In the genomic region with DNA sequence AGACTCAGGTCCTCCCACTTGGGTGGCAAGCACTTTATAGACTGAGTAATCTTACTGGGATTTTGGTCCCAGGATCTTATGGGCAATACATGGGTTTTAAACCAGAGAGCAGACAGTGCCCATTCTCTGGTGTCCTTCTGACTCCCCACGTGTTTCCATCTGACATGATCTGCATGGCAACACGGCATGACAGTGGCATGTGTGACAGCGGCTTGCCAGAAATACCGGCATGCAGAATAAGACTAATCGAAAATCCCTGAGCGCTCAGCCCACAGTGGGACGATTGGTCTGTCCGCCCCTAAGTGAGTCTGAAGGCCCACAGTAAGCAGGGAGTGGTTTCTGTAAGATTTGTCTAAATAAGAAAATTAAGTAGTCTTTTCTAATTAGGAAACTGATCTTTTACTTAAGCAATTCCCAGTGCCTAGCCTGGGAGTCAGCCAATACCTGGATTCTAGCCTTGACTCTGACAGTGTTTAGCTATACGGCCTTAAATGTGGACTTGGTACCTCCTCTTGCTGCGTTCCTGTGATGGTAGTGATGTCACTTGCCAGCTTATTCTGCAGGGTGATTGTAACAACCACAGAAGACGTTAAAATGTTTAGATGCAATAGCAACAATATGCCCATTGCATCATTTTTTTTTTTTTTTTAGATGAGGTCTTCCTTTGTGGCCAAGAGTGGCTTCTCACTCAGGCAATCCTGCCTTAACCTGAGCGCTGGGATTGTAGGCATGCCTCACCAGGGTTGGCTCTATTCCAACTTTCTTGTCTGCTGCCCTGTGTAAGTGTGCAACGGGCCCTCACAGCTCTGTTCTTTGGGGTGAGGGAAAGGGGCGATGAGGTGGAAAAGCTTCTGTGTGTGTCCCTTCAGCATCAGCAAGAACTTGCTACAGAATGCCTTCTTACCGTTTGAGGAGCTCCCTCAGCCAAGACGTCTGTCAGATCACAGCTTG, we compare ENCODE assay signal across 13 mouse cellular contexts.
DNase-seq lines count a peak whose midpoint lies in the region; ATAC-seq and TF ChIP-seq lines count a peak whose summit lies in the region.
"Had no signal": no experiment of that assay in that cellular context is flagged by ENCODE, and none has a peak within 500 bp of the region (broad histone marks: within the 10 kb centered on the region; RNA-seq: fewer than 3 reads in every experiment).

No protein-coding gene starts in this region.

- WGBS in heart, embryonic 11.5 days (ENCODE audit: insufficient replicate concordance): 71% methylated on average over 16 of the region's 16 CpGs
- 69% methylated on average over 16 of the region's 16 CpGs for WGBS in kidney, postnatal 0 days
- 73% methylated on average over 16 of the region's 16 CpGs for WGBS in kidney, embryonic 16.5 days
- 84% methylated on average over 16 of the region's 16 CpGs for WGBS in embryonic facial prominence, embryonic 10.5 days

- no peaks in the 10 kb centered on the region for H3K36me3 ChIP-seq in heart, embryonic 11.5 days (ENCODE audit: control insufficient read depth, insufficient read depth, low read length)
- no peaks in the 10 kb centered on the region for H3K36me3 ChIP-seq in kidney, postnatal 0 days (ENCODE audit: insufficient read depth, low read length)
- H3K36me3 ChIP-seq in kidney, embryonic 16.5 days (ENCODE audit: insufficient read depth, low read length): no peaks in the 10 kb centered on the region
- no peaks in the 10 kb centered on the region for H3K36me3 ChIP-seq in embryonic facial prominence, embryonic 10.5 days (replicated peaks)

- no peak overlapping the region for H3K27ac ChIP-seq in heart, embryonic 11.5 days (ENCODE audit: low read depth, low read length)
- H3K27ac ChIP-seq in kidney, postnatal 0 days: no peak overlapping the region
- no peak overlapping the region for H3K27ac ChIP-seq in kidney, embryonic 16.5 days (ENCODE audit: low read length)
- H3K27ac ChIP-seq in embryonic facial prominence, embryonic 10.5 days (replicated peaks): peak overlapping the region; percentile 16; the same call in 1 of the 2 replicates
- H3K27ac ChIP-seq: left cerebral cortex, adult 2 months; liver, embryonic 14.5 days; macrophage had no signal

- no peak for DNase-seq in heart, adult 18-20 months
- peak; percentile 28 for DNase-seq in kidney, postnatal 0 days (ENCODE audit: low spot score)
- peak; percentile 77 for DNase-seq in MN1 (ENCODE audit: low spot score)
- DNase-seq in embryonic facial prominence, embryonic 10.5 days (ENCODE audit: low spot score): no peak
- no peak for DNase-seq in left cerebral cortex, postnatal 14 days (ENCODE audit: low spot score in 2 of 2)
- no peak for DNase-seq in testis, postnatal 10 days (ENCODE audit: low spot score)
- DNase-seq: gastrocnemius, postnatal 25 days had no signal

- H3K4me1 ChIP-seq in heart, embryonic 11.5 days (ENCODE audit: control insufficient read depth, insufficient read depth, low read length): peaks cover 17% of the 10 kb centered on the region
- H3K4me1 ChIP-seq in kidney, postnatal 0 days (replicated peaks; ENCODE audit: insufficient read depth, low read length): peaks cover 11% of the 10 kb centered on the region
- peaks cover 41% of the 10 kb centered on the region for H3K4me1 ChIP-seq in kidney, embryonic 16.5 days (ENCODE audit: insufficient read depth, low read length)
- H3K4me1 ChIP-seq in embryonic facial prominence, embryonic 10.5 days: peaks cover 50% of the 10 kb centered on the region

- intact Hi-C loops in left cerebral cortex, postnatal 14 days (cut with DNase I): no loop called here

- no peak overlapping the region for H3K9ac ChIP-seq in heart, embryonic 11.5 days (ENCODE audit: low read depth, low read length)
- no peak overlapping the region for H3K9ac ChIP-seq in kidney, postnatal 0 days (ENCODE audit: low read depth, low read length)
- H3K9ac ChIP-seq in kidney, embryonic 16.5 days (replicated peaks; ENCODE audit: low read length): no peak overlapping the region
- H3K9ac ChIP-seq: liver, embryonic 14.5 days had no signal

- H3K4me2 ChIP-seq in heart, embryonic 11.5 days: peak overlapping the region; percentile 11; the same call in 1 of the 2 replicates
- no peak overlapping the region for H3K4me2 ChIP-seq in kidney, postnatal 0 days (ENCODE audit: low read length)
- no peak overlapping the region for H3K4me2 ChIP-seq in kidney, embryonic 16.5 days (replicated peaks; ENCODE audit: low read depth, low read length)

- no peaks in the 10 kb centered on the region for H3K9me3 ChIP-seq in heart, embryonic 11.5 days (replicated peaks; ENCODE audit: control insufficient read depth, low read length)
- H3K9me3 ChIP-seq in kidney, postnatal 0 days (replicated peaks; ENCODE audit: low read length): no peaks in the 10 kb centered on the region
- no peaks in the 10 kb centered on the region for H3K9me3 ChIP-seq in kidney, embryonic 16.5 days (ENCODE audit: low read length)
- H3K9me3 ChIP-seq in embryonic facial prominence, embryonic 10.5 days: no peaks in the 10 kb centered on the region

- no peak overlapping the region for H3K4me3 ChIP-seq in heart, embryonic 11.5 days (ENCODE audit: low read depth, low read length)
- no peak overlapping the region for H3K4me3 ChIP-seq in kidney, postnatal 0 days (replicated peaks; ENCODE audit: low read depth, low read length)
- no peak overlapping the region for H3K4me3 ChIP-seq in kidney, embryonic 16.5 days (ENCODE audit: low read length)
- H3K4me3 ChIP-seq in embryonic facial prominence, embryonic 10.5 days: no peak overlapping the region
- H3K4me3 ChIP-seq: erythroblast, embryonic 14.5 days; left cerebral cortex, adult 2 months had no signal

- ATAC-seq in heart, embryonic 11.5 days (replicated peaks; ENCODE audit: insufficient number of reproducible peaks, low FRiP score, low TSS enrichment): no peak
- ATAC-seq in kidney, postnatal 0 days (replicated peaks; ENCODE audit: low FRiP score, low read depth): no peak
- ATAC-seq in kidney, embryonic 16.5 days (ENCODE audit: low FRiP score, low TSS enrichment): no peak

- TF ChIP-seq CTCF in kidney, postnatal 0 days (IDR thresholded peaks at IDR 0.05; ENCODE audit: low read depth): no peak

- H3K27me3 ChIP-seq in heart, embryonic 11.5 days (ENCODE audit: control insufficient read depth, insufficient read depth, low read length): peaks cover 3% of the 10 kb centered on the region; the same call in 1 of the 2 replicates
- H3K27me3 ChIP-seq in kidney, postnatal 0 days (ENCODE audit: insufficient read depth, low read length): no peaks in the 10 kb centered on the region
- H3K27me3 ChIP-seq in kidney, embryonic 16.5 days (ENCODE audit: insufficient read depth, low read length): no peaks in the 10 kb centered on the region; the same call in 1 of the 2 replicates
- H3K27me3 ChIP-seq in embryonic facial prominence, embryonic 10.5 days (replicated peaks; ENCODE audit: low read depth, poor library complexity, severe bottlenecking): 0 out of 2 replicates have a peak, but pooled peaks cover 3% of the 10 kb centered on the region

Comparison
In these comparisons a context has a peak if more than half of its experiments do, and no peak if none do; other contexts are left out.
1. DNase-seq: peak in kidney, postnatal 0 days (single experiment) and MN1 (single experiment); none in heart, adult 18-20 months (0 of 2), embryonic facial prominence, embryonic 10.5 days (single experiment), left cerebral cortex, postnatal 14 days (0 of 2) and testis, postnatal 10 days (single experiment).